Mouse (Mus musculus): ENCODE results near the gene Psg19. TPM values are rescaled to one million over a fixed set of nuclear protein-coding genes. Genes with fewer than 3 reads are reported as not detected.

Psg19 gene
- not detected for total RNA-seq (2023)

GRCm38 (mm10) chr7:18798420-18798819 lies at the start of gene Psg19:
Gene Psg19 (minus strand): TSS chr7:18798520.

GRCm38 (mm10) chr7:18839865-18840264 lies 41.5 kb upstream of the Psg19 start, which contains the start of gene Mill2:
Gene Mill2 (plus strand): TSS chr7:18839966.

GRCm38 (mm10) chr7:18821507-18821906 lies 23.2 kb upstream of the Psg19 start, which contains the start of gene Psg17:
Gene Psg17 (minus strand): TSS chr7:18821607.

Other genes with a start within 250 kb of the Psg19 start
- not detected for gene Psg27, start 231.2 kb downstream of the Psg19 start, total RNA-seq (2023)
- gene Psg23, start 182.0 kb downstream of the Psg19 start, total RNA-seq (2023), result not detected
- not detected for gene Psg21, start 141.8 kb downstream of the Psg19 start, total RNA-seq (2023)
- gene Psg20, start 112.3 kb downstream of the Psg19 start, total RNA-seq (2023), result not detected
- not detected for gene Psg22, start 80.4 kb downstream of the Psg19 start, total RNA-seq (2023)
- not detected for gene Psg17, start 23.1 kb upstream of the Psg19 start, total RNA-seq (2023)
- not detected for gene Mill2, start 41.4 kb upstream of the Psg19 start, total RNA-seq (2023)
- 1,000 to 10,000 TPM; 1,995 to 2,284 TPM for gene Pglyrp1, start 72.8 kb upstream of the Psg19 start, total RNA-seq (2023)
- gene Ccdc61, start 111.9 kb upstream of the Psg19 start, total RNA-seq (2023), result 10 to 100 TPM; 11.5 to 13.9 TPM
- under 1 TPM in 1 of 2 experiments, not detected in 1; 0.04 TPM for gene Nova2, start 127.4 kb upstream of the Psg19 start, total RNA-seq (2023)
- gene Nanos2, start 188.9 kb upstream of the Psg19 start, total RNA-seq (2023), result not detected
- under 1 TPM in 1 of 2 experiments, not detected in 1; 0.33 TPM for gene Mypop, start 192.7 kb upstream of the Psg19 start, total RNA-seq (2023)
- 10 to 100 TPM; 15.0 to 15.1 TPM for gene Irf2bp1, start 205.5 kb upstream of the Psg19 start, total RNA-seq (2023)
- not detected for gene Foxa3, start 225.0 kb upstream of the Psg19 start, total RNA-seq (2023)
- 10 to 100 TPM; 53.1 to 63.9 TPM for gene Sympk, start 225.9 kb upstream of the Psg19 start, total RNA-seq (2023)